Mouse (Mus musculus): Measurements from ENCODE around the gene Prrc2b. TPM values are rescaled to one million over a fixed set of nuclear protein-coding genes. Genes with fewer than 3 reads are reported as not detected.

Prrc2b gene
- polyA plus RNA-seq, 1 experiment from 2014 or later, result 111 TPM

DNA sequence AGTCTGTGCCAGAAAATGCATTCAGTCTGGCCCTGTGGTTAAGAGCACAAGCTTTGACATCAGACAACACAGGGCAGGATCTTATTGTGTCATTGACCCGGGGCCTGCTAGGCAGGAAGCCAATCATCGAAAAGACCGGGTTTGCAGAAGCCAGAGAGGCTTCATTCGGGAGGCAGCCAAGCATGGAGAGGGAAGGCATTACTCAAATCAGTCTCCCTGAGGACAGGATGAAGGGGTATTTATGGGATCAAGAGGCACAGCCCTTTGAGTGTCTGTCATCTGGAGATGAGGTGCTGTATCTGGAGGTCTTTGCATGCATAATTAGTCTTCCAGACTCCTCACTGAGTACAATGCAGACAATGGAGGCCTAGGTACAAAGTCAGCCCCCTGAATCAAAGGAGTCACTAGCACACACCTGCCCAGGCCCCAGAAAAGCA, 10.4 kb upstream of the Prrc2b start:
- Histone ChIP-seq H3K36me3 (no peaks in the 10 kb centered on the region), H3K9me3 (replicated peaks) (no peaks in the 10 kb centered on the region), H3K4me2 (replicated peaks) (no peak overlapping the region), H3K27ac (peak overlapping the region; percentile 41), H3K4me1 (peaks cover 15% of the 10 kb centered on the region; the same call in 1 of the 2 replicates), H3K9ac (no peak overlapping the region), H3K4me3 (no peak overlapping the region), H3K27me3 (no peaks in the 10 kb centered on the region)
- WGBS, result 31% methylated on average over 4 of the region's 4 CpGs
- no peak for ATAC-seq (ENCODE audit: low FRiP score)

DNA sequence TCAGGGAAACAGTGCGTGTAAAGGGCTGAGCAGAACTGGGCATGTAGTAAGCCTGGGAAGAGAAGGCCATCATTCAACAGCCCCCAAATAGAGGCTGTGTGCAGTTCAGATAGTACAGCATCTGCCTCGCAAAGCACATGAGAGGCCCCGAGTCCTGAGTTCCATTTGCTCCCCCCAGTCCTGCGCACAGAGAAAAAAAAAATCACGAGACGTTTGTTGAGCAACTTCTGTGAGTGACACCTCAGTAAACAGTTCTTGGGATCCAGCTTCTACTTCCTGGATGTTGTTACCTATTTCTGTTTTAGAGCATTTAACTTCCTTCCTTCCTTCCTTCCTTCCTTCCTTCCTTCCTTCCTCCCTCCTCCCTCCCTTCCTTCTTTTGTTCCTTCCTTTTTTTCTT, 9.3 kb upstream of the Prrc2b start:
- no peaks in the 10 kb centered on the region for H3K36me3 ChIP-seq
- no peak overlapping the region for H3K27ac ChIP-seq
- H3K4me2 ChIP-seq (replicated peaks), result no peak overlapping the region
- no peaks in the 10 kb centered on the region for H3K27me3 ChIP-seq
- peaks cover 16% of the 10 kb centered on the region; the same call in 1 of the 2 replicates for H3K4me1 ChIP-seq
- H3K9ac ChIP-seq, result no peak overlapping the region
- ATAC-seq (ENCODE audit: low FRiP score), result no peak
- H3K9me3 ChIP-seq (replicated peaks), result no peaks in the 10 kb centered on the region
- WGBS, result 83% methylated on average over 6 of the region's 6 CpGs
- no peak overlapping the region for H3K4me3 ChIP-seq

DNA sequence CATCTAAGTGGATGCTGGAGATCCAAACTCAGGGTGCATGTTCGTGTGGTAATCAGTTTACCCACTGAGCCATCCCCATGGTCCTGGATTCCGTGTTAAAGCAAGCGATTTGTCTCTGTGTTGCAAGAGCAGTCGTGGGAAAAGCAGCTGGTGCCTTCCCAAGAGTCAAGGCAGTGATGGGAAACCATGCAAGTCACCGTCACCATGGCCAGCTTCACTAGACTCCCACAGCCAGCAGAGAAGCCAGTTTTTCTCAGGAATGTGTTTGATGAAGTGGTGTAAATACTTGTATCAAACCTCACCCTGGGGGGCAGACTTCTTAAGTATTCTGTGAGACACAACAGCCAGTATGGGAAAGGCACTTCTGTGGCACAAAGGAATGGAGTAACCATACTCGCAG, 8.5 kb upstream of the Prrc2b start:
- no peak for ATAC-seq (ENCODE audit: low FRiP score)
- H3K27me3 ChIP-seq, result no peaks in the 10 kb centered on the region
- H3K9me3 ChIP-seq (replicated peaks), result no peaks in the 10 kb centered on the region
- H3K4me3 ChIP-seq, result no peak overlapping the region
- no peak overlapping the region for H3K27ac ChIP-seq
- H3K9ac ChIP-seq, result no peak overlapping the region
- H3K36me3 ChIP-seq, result no peaks in the 10 kb centered on the region
- H3K4me1 ChIP-seq, result peaks cover 13% of the 10 kb centered on the region; the same call in 1 of the 2 replicates
- 72% methylated on average over 6 of the region's 6 CpGs for WGBS
- no peak overlapping the region for H3K4me2 ChIP-seq (replicated peaks)

DNA sequence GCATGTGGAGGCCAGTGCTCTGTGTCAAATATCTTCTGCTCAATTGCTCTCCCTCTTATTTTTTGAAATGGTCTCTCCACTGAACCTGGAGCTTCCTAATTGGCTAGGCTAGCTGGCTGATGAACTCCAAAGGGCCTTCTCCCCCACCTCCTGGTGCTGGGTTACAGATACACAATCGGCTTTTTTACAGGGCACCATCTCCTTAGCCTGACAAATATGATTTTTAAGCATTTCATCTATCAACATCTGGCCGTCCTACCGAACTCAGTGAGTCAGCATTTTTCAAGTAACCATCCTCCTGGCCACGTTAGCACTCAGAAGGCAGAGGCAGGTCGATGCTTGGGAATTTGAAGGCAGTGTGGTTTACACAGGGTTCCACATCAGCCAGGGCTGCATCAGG, 6.2 kb upstream of the Prrc2b start:
- H3K4me3 ChIP-seq, result no peak overlapping the region
- H3K4me2 ChIP-seq (replicated peaks), result no peak overlapping the region
- H3K9me3 ChIP-seq (replicated peaks), result no peaks in the 10 kb centered on the region
- no peaks in the 10 kb centered on the region for H3K36me3 ChIP-seq
- WGBS, result 87% methylated on average over 5 of the region's 5 CpGs
- H3K27ac ChIP-seq, result no peak overlapping the region
- no peak overlapping the region for H3K9ac ChIP-seq
- ATAC-seq (ENCODE audit: low FRiP score), result no peak
- H3K27me3 ChIP-seq, result no peaks in the 10 kb centered on the region
- peaks cover 8% of the 10 kb centered on the region; the same call in 1 of the 2 replicates for H3K4me1 ChIP-seq

DNA sequence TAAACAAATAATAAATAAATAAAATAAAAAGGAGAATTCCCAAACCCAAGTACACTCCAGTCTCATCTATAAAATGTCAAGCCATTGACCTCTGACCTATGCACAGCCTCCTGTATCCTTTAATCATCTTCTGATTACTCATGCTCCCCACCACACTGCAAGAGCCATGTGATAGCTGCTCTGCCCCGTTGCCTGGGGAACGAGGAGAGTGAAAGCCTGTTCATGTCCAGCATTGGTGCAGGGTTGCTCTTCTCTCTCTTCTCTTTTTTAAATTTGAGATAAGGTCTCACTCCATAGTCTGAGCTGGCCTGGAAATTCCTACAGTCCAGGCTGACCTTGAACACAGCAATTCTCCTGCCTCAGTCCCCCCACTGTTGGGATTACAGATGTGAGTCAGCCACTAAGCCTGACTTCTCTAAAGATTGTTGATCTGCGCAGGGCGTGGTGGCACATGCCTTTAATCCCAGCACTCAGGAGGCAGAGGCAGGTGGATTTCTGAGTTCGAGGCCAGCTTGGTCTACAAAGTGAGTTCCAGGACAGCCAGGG, 4.2 kb upstream of the Prrc2b start:
- H3K36me3 ChIP-seq, result no peaks in the 10 kb centered on the region
- H3K27ac ChIP-seq, result no peak overlapping the region
- ATAC-seq (ENCODE audit: low FRiP score), result no peak
- whole genome bisulfite sequencing, result 75% methylated on average over 5 of the region's 5 CpGs
- H3K27me3 ChIP-seq, result no peaks in the 10 kb centered on the region
- peaks cover 10% of the 10 kb centered on the region for H3K4me1 ChIP-seq
- H3K9ac ChIP-seq, result 0 out of 2 replicates have a peak overlapping the region, but pooled peaks have one; percentile 18
- no peak overlapping the region for H3K4me2 ChIP-seq (replicated peaks)
- no peaks in the 10 kb centered on the region for H3K9me3 ChIP-seq (replicated peaks)
- H3K4me3 ChIP-seq, result no peak overlapping the region

DNA sequence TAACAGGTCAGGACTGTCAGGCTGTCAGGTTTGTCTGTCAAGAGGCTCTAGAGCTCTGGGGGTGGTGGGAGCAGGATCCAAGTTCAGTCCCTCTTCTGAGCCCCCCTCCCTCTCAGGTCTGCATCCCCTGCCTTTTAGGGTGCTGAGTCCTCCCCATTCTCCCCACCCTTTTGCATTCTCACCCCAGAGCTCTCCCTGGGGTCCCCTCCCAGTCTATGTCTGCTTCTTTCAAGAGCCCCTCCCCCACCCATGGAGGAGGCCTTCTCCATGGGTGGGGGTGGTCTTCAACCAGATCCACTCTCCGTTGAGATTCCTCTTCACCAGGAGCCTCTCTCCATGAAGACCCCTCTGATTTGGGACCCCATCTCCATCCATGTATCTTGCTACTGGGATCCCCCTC, 747 bp upstream of the Prrc2b start:
- ATAC-seq (ENCODE audit: low FRiP score), result peak; percentile 10; the same call in 1 of the 2 replicates
- Histone ChIP-seq H3K9me3 (replicated peaks) (no peaks in the 10 kb centered on the region), H3K9ac (no peak overlapping the region), H3K4me1 (peaks cover 42% of the 10 kb centered on the region), H3K4me3 (peak overlapping the region; percentile 97), H3K27ac (peak overlapping the region; percentile 99), H3K4me2 (replicated peaks) (peak overlapping the region; percentile 99), H3K36me3 (no peaks in the 10 kb centered on the region), H3K27me3 (no peaks in the 10 kb centered on the region)
- 27% methylated on average over 1 of the region's 1 CpGs for WGBS

DNA sequence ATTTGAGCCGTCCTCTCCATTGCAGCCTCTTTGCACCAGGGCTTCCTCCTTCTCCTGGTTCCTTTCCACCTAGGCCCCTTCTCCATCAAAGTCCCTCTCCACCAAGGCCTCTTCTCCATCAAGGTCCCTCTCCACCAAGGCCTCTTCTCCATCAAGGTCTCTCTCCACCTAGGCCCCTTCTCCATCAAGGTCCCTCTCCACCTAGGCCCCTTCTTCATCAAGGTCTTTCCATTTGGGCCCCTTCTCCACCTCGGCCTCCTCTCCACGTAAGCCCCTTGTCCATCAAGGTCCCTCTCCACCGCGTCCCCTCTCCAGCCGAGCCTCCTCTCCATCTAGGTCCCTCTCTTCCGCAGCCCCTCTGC, 339 bp upstream of the Prrc2b start:
- peak overlapping the region; percentile 99 for H3K27ac ChIP-seq
- peak; percentile 74 for ATAC-seq (ENCODE audit: low FRiP score)
- 5% methylated on average over 7 of the region's 7 CpGs for WGBS
- peak overlapping the region; percentile 99 for H3K4me2 ChIP-seq (replicated peaks)
- peaks cover 46% of the 10 kb centered on the region for H3K4me1 ChIP-seq
- no peaks in the 10 kb centered on the region for H3K27me3 ChIP-seq
- peak overlapping the region; percentile 97 for H3K4me3 ChIP-seq
- no peaks in the 10 kb centered on the region for H3K9me3 ChIP-seq (replicated peaks)
- no peaks in the 10 kb centered on the region for H3K36me3 ChIP-seq
- peak overlapping the region; percentile 100 for H3K9ac ChIP-seq

DNA sequence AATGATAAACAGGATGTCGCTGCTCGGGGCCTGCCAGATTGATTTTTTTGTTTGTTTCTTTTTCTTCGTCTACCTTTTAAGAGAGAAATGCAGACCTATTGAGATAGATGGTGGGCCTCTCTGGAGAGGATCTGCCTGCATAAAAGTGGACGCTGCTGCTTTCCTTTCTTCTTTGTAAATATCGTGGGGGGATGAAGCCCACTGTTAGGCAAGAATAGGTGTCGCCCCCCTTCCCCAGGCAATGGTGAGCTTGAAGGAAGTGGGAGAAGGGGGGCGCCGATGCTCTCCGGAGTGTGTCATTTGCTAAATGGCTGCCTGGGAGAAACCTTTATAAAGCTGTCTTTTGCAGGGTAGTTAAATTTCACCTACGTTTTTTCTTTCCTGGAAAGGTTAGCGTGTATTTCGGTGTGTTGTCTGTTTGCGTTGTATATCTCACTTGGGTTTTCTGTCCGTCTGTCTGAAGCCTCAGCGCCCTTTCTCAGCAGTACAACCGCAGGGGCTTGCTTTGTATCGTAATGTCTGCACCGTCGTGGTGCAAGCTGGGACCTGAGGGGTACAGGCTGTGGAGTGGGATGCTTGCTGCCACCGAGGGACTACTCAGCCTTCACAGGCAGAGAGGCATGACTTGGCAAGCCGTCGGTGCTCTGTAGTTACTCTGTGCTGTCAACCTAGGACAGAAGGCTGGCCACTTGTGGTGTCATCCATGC, 931 bp downstream of the Prrc2b start:
- Histone ChIP-seq H3K4me2 (replicated peaks) (peak overlapping the region; percentile 99), H3K4me3 (peak overlapping the region; percentile 97), H3K36me3 (no peaks in the 10 kb centered on the region), H3K4me1 (peaks cover 56% of the 10 kb centered on the region), H3K9me3 (replicated peaks) (no peaks in the 10 kb centered on the region), H3K9ac (peak overlapping the region; percentile 100), H3K27ac (peak overlapping the region; percentile 99), H3K27me3 (no peaks in the 10 kb centered on the region)
- WGBS, result under 1% methylated on average over 22 of the region's 22 CpGs
- ATAC-seq (ENCODE audit: low FRiP score), result no peak

DNA sequence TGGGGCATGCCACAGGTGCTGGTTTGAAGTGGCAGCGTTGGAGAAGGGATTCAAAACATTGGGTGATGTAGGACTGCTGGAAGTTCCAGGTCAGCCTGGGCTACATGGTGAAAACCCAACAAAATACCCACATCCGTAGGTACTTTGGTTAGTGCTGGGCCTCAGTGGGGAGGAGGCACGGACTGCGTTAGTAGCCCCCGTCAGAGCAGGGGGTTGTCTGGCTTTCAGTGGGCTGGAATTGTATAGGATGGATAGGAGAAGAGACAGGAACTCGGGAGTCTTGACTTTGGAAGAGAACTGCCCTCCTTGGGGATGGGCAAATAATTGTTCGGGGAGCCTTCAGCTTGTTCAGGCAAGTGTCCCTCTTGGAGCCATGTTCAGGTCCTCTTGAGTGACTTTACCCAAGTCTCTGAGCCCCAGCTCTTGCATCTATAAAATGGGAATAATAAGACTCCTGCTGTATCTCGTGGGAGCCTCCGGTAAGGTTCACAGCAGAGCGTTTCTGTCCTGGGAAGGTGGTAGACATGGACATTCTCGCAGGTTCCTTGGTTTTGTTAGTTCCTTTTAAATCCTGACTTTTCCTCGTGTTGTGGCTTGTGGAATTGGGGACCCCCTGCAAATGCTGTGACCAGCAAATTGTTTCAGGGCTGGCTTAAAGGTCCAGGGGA, 1.6 kb downstream of the Prrc2b start:
- no peak for ATAC-seq (ENCODE audit: low FRiP score)
- peak overlapping the region; percentile 99 for H3K4me2 ChIP-seq (replicated peaks)
- H3K36me3 ChIP-seq, result no peaks in the 10 kb centered on the region
- no peaks in the 10 kb centered on the region for H3K9me3 ChIP-seq (replicated peaks)
- 19% methylated on average over 12 of the region's 12 CpGs for WGBS
- peak overlapping the region; percentile 100 for H3K9ac ChIP-seq
- H3K27me3 ChIP-seq, result no peaks in the 10 kb centered on the region
- H3K4me3 ChIP-seq, result peak overlapping the region; percentile 97
- H3K4me1 ChIP-seq, result peaks cover 62% of the 10 kb centered on the region
- H3K27ac ChIP-seq, result peak overlapping the region; percentile 99

DNA sequence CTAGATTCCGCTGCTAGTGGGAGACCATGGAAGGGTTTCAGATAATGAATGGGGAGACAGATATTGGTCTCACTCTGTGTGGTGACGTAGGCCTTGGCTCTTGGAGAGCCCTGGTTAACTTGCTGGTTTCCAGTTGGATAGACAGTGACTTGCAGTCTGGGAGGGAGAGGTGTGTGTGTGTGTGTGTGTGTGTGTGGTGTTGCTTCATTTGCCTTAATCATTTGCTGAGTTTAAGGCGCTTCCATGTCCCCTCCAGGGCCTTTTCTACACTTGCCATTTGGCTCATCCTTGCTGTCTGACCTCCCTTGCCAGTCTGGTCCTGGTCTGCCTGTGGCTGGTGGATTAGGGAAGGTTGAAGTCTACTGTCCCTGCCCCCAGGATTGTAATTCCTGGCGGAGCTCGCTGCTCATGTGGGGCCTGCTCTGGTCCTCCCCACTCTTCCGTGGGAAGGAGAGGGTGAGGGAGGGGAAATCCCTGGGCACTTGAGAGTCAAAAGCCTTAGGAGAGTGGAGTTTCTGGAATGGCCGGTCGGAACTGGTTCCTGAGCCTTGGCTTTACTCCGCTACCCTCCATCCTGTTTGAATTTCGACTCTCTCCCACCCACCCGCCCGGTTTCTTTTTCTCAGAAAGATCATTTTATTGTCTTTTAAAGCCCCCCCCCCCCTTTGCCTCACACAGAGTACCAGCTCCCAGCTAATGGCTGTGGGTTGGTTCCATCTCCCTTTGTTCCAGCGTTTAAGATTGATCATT, 2.3 kb downstream of the Prrc2b start:
- Histone ChIP-seq H3K4me1 (peaks cover 68% of the 10 kb centered on the region), H3K4me2 (replicated peaks) (peak overlapping the region; percentile 99), H3K27me3 (no peaks in the 10 kb centered on the region), H3K36me3 (no peaks in the 10 kb centered on the region), H3K9me3 (replicated peaks) (no peaks in the 10 kb centered on the region), H3K9ac (peak overlapping the region; percentile 100), H3K4me3 (peak overlapping the region; percentile 97), H3K27ac (peak overlapping the region; percentile 99)
- WGBS, result 3% methylated on average over 13 of the region's 13 CpGs
- no peak for ATAC-seq (ENCODE audit: low FRiP score)

DNA sequence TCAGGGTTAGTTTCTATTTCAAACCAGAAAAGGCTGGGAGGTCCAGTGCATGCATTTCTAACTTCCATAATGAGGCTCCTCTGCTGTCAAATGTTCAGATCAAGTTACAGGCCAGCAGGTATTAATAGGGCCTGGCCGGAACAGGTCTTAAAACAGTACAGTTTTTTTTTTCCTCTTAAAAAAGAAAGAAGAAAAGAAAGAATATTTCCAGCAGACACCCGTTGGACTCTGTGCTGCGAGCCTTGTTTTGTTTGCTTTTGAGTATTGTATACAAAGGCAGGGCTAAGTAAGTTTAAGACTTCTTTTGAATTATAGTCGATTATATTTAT, 2.9 kb downstream of the Prrc2b start:
- Histone ChIP-seq H3K4me2 (replicated peaks) (peak overlapping the region; percentile 99), H3K36me3 (no peaks in the 10 kb centered on the region), H3K4me3 (peak overlapping the region; percentile 97), H3K4me1 (peaks cover 73% of the 10 kb centered on the region), H3K27me3 (no peaks in the 10 kb centered on the region), H3K27ac (peak overlapping the region; percentile 99), H3K9me3 (replicated peaks) (no peaks in the 10 kb centered on the region), H3K9ac (peak overlapping the region; percentile 100)
- WGBS, result 23% methylated on average over 4 of the region's 4 CpGs
- ATAC-seq (ENCODE audit: low FRiP score), result no peak

DNA sequence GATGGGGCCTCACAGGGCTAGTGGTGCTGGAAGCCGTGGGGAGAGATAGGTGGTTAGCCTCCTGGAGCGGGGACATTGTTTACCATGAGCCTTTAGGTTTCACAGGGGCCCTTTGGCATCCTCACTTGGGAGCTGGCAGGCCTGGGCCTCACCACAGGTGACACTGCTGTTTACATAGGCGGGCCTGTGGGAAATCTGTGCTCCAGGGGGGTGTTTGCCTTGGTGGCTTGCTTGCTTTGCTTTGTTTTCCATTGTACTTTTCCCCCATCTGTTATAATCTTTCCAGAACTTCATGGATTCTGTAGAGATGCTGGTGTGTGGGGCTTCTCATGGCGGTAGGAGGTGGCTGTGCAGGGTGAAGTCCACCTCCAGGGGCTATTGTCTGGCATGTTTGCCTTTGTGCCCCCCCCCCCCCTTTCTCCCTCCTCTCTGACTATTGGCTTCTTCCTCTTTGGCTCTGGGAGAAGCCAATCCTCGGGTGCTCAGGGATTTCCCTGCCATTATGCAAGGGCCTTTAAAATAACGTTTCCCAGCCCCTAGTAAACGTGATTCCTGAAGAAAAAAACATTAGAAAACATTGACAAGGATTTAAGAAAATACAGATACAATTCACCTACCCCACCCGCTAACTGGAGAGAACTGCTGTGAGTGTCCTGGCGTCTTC, 3.6 kb downstream of the Prrc2b start:
- WGBS, result 31% methylated on average over 9 of the region's 9 CpGs
- peaks cover 80% of the 10 kb centered on the region for H3K4me1 ChIP-seq
- ATAC-seq (ENCODE audit: low FRiP score), result no peak
- peak overlapping the region; percentile 46 for H3K9ac ChIP-seq
- peak overlapping the region; percentile 12; the same call in 1 of the 2 replicates for H3K27ac ChIP-seq
- no peaks in the 10 kb centered on the region for H3K36me3 ChIP-seq
- no peaks in the 10 kb centered on the region for H3K9me3 ChIP-seq (replicated peaks)
- H3K4me2 ChIP-seq (replicated peaks), result peak overlapping the region; percentile 99
- H3K4me3 ChIP-seq, result peak overlapping the region; percentile 97
- no peaks in the 10 kb centered on the region for H3K27me3 ChIP-seq
